Mouse (Mus musculus): ENCODE data around the gene Naaa.

Gene Naaa

DNA sequence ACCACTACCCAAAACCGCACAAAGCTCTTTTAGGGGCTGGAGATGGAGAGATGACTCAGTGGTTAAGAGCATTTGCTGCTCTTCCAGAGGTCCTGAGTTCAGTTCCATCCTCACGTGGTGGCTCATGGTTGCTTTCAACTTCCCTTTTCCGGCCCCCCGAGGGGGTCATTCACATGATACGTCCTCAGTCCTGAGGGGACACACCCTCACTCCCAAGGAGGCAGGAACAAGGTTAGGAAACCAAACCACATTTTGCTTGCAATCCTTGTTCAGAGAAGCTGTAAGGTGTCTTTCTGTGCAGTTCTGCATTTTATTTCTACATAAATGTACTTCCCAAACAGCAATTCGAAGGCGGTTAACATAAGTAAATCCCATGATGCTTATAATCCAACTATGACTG lies 7.5 kb downstream of the Naaa start:
- no peak for DNase-seq (ENCODE audit: extremely low read depth, insufficient read length, low spot score)

DNA sequence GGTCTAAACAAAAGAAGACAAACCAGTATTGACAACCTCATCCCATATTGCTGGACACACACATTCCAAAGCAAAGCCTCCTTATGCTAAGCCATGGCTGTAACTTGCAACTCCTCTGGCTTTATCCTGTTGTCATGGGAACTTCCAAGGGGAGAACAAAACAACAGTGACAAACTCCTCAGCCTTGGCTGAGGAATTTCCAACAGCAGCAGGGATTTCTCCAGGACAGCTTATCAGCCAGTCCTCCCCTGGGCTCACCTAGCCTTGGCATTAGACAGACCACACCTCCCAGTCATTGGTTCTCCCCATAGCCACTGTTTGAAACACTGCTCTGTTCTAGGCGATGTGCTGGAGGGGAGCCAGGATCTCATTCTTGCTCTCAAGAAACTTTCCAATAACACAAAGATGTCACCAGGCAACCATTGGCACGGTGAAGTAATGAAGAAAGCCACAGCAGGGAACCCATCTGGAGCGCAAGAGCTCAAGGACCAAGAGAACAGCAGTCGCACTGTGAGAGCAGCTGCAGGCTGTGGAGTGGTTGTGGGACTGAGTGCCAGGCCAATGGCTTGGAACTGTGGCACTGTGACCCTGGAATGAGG lies 14.1 kb downstream of the Naaa start:
- DNase-seq (ENCODE audit: extremely low read depth, insufficient read length, low spot score) = no peak

DNA sequence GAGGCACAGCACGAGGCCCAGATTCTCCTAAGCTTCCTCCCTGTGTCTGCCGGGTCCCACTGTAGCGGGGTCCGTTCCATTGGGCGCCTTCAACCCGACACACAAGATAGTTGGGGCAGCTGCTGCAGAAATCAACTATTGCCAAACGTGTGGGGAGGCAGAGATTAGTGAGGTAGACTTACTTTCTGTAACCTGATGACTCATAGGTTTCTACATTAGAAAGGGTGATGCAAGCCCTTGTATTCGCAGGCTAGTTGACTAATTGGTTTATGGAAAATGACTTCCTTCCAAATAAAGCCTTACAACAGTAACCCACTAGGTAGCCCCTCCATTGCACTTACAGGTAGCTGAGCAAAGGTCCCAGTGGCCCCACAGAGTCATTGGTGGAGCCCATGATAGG lies 15.3 kb downstream of the Naaa start:
- DNase-seq (ENCODE audit: extremely low read depth, insufficient read length, low spot score) = peak; percentile 27

DNA sequence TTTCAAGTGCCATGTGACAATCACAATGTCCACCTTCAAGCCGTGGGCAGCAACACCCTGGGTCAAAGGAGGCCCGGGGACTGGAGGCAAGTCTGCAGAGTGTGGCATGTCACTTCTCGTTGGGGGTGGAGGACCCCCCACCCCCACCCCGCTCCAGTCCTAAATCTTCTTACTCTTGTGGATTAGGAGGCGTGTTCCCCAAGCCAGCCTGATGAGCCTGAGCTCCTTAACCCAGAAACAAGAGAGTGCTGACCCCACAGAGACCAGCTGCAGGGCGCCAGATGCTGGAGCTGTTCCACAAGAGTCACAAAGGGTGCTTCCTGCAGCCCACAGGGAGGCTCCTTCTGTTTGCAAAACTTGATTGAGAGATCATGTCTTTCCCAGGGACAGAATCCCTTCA lies 21.8 kb downstream of the Naaa start, which contains the start of gene Ppef2:
Ppef2 (minus strand) TSS at position 61 of the 400 bp plus-strand sequence.
- DNase-seq (ENCODE audit: extremely low read depth, insufficient read length, low spot score) = no peak

DNA sequence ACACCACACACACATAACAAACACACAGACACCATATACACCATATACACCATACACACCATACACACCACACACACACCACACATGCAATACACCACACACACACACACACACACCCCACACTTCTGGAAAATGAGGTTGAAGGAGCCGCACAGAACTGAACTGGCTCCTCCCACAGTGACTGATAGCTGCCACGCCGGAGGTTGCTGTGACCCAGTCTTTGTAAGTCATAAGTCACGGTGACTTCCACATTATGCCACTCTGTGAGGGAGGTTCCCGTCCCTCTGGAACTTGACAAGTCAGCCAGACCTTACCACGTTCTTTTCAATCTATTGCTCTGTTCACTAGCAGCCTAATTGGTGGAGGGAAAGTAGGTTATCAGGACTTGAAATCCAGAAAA lies 23.5 kb downstream of the Naaa start:
- DNase-seq (ENCODE audit: extremely low read depth, insufficient read length, low spot score) = no peak

DNA sequence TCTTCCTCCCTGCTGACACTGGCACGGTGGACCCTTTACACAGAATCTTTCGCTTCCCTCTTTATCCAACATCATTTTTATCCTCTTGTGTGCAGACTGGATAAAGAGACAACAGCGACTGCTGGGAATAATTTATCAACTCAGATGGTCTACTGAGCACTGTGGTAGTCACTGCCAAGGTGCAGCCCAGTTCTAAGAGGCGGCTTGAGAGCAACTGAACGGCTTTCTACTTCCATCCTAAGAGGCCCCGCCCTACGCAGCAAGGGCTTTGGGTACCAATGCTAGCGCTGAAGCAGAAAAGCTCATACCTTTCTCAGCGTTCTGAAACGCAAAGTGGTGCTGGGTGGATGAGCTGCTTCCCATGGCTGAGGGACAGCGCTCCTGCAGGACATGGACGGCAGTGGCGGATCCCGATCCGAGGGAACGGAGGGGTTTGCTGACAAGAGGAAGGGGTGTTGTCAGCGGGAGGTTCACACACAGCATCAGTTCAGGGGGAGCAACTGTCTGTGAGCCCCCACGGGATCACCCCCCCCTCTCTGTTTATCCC lies 25.1 kb downstream of the Naaa start:
- no peak for DNase-seq (ENCODE audit: extremely low read depth, insufficient read length, low spot score)

DNA sequence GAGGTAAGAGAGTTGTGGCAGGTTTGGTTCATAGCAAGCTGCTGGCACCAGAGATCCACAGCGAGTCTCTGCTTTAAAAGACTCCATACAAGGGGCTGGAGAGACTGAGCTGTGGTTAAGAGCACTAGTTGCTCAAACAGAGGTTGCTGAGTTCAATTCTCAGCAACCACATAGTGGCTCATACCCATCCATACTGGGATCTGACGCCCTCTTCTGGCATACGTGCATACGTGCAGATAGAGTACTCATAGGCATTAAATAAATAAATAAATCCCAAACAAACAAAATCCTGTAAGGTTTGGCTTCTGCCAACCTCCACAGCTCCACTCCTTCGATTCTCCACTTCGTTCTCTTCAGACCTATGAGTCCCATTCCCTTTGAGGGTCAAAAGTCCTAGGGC lies 25.9 kb downstream of the Naaa start:
- DNase-seq (ENCODE audit: extremely low read depth, insufficient read length, low spot score) = no peak

DNA sequence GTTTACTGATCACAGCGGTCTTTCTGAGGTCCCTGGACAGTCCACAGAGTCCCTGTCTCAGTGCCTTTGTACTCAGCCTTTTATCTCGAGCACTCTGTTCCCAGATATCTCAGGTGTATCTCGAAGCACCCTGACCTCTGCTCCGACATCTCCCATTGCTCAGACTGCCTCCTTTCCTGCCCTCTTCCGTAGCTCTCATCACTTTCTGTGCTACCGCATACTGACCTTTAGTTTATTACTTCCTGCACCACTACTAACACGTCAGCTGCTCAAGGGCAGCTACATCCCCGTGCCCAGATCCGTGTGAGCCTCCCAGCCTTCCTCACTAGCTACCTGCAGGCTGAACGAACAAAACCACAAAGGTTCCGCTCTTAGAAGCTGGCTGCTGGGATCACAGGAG lies 29.4 kb downstream of the Naaa start:
- no peak for DNase-seq (ENCODE audit: extremely low read depth, insufficient read length, low spot score)

DNA sequence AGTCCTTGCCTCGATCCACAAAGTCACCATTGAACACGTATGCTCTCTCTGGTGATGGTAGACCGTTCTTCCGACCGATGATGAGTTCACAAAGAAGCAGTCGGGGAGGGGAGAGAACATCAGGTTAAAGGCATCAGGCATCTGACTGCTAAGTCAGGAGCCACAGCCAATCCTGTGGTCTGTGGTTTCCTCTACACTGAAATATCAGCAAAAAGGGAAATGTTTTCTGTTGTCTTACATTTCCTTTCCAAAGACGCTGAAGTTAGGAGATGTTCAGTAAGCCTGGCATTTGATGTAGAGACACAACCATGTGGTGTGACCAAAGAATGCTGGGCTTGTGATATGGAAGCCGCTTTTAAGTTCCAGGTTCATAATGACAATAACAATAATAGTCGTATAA lies 32.5 kb downstream of the Naaa start:
- no peak for DNase-seq (ENCODE audit: extremely low read depth, insufficient read length, low spot score)

DNA sequence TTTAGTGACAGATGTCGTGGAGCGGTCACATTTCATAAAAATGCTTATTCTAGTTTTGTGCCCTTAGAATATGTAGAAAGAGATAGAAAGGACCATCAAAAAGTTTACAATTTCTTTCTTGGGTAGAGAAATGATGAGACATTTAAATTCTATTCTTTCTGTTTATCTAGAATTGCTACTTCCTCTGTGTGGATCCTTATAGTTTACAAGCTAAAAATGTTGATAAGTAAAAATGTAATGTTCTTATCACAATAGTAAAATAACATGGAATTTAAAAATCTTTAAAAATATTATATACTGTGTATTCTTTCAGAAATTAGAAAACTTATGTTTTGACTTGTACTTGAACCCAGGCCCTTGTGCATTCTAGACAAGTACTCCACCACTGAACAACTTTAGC lies 33.1 kb downstream of the Naaa start:
- no peak for DNase-seq (ENCODE audit: extremely low read depth, insufficient read length, low spot score)

DNA sequence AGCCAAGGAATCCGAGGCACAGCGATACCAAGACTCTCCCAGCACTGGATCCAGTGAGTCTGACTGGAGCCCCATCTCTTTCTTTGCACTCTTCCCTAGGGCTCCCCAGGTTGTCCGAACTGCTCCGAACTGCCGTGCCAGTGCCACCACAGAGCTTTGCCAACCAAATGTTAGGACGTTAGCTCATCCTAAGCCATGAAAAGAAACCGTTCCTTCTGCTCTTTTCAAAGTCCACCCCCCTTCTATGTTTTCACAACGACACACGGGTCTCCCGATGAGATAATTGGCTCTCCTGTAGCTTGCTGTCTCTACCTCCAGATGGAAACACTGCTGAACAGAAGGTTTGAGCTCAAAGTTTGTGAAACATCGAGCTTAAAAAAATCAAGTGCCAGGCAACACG lies 37.2 kb downstream of the Naaa start:
- no peak for DNase-seq (ENCODE audit: extremely low read depth, insufficient read length, low spot score)

DNA sequence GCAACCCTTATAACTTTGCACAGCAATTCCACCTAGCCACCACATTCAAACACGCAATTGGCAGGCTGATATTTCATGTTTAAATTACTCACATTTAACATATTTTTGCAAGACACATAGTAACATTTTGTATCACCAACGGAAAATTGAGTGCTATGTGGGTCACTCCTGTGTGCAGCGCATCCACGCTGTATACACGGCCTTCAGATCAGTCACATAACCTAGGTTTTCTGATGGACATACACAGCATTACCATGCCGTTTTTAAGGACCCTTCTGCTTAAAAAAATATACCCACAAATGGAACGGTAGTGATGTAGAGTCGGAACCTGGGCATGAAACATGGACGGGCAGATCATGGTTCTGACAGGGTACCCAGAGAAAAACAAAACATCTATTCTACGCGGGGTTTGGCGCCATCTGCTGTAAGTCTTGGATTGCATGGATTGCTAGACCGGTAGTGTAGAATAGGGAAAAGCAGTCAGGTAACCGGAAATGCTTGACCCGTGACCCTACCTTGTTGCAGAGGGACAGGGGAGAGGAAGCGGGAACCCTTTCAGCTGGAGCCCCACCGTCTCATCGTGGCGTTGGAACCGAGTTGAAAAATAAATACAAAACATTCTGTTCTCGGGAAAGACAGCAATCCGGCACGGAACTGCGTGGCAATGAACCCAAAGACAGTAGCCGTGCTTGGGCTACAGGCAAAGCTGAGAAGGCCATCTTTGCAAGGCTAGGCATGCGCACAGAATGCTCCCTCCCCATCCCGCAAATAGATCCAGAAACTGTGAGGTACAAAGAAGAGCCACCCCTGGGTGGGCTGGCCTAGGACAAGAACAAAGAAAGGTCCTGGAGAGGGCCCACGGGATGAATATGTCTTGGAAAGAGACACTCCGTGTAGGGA lies 38.4 kb downstream of the Naaa start:
- peak; percentile 26 for DNase-seq (ENCODE audit: extremely low read depth, insufficient read length, low spot score)

DNA sequence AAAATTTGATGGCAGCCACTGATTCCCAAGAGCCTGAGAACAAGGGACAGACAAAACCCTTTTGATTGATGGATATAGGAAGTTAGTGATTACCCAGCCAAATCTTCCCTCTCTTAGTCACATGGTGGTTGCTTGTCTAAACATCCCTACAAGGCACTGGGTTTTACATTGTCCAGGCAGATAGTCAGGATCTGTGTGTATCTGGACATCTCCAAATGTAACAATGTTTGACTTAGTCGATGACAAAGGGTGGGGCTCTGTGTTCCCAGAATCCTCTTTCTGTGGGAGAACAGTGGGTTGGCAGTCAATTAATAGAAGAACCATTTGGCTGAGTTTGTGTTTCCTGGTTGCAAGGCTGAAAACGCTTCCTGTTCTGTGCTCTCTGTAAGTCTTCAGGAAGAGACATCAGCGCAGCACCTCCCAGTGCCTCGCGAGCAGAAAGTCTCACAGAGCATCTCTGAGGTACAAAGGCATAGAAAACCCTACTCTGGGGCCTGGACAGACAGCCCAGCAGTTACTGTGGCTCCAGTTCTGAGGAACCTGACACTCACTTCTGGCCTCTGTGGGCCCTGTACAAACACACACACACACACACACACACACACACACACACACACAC lies 42.9 kb downstream of the Naaa start:
- DNase-seq (ENCODE audit: extremely low read depth, insufficient read length, low spot score) = no peak

DNA sequence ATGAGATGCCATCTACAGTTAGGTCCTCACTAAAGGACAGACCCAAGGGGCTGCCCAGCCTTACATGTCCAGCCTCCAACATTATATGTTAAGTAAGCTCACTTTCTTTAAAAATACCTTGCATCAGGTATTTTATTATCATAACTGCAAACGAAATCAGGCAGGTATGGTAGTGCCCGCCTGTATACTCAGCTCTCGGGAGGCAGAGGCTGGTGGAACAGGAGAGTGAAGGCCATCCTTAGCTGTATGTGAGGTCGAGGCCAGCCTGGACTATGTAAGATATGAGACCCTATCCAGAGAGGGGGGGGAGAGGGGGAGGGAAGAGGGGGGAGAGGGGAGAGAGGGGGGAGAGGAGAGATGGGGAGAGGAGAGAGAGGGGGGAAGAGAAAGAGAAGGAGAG lies 44.6 kb downstream of the Naaa start:
- DNase-seq (ENCODE audit: extremely low read depth, insufficient read length, low spot score) = no peak

DNA sequence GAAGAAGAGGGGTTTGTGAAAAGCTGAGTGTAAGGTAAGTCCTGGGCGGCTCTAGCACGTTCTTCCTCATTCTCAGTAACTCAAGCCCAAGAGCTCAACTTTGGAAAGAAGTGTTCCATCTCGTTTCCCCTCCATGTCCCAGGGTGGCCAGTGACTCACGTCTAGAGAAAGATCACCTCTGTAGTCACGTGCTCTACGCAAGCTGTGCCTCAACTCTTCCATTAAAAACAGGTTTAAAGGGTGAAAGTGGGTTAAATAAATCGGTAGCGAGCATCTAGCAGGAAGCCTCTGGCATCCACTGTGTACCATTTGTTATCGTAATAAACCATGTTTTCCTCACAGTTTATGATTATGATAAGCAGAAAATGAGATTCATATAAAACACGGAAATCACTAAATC lies 46.1 kb downstream of the Naaa start:
- no peak for DNase-seq (ENCODE audit: extremely low read depth, insufficient read length, low spot score)

DNA sequence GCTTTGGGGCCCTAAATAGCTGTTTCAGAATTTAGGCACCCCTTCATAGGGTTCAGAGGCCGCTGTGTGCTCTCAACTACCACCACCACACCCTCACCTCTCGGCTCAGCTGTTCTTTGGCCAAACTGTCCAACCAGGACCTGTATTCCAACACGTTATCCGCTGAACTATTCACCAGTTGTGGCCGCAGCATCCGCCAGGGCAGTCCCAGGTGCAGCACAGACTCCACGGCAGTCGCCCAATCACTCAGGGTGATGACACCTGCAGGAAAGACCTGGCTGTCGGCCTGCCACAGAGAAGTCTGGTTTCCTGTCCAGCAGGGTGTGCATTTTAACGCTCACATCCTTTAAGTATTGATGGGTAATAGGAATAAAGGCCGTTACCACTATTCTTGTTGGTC lies 47.7 kb downstream of the Naaa start:
- no peak for DNase-seq (ENCODE audit: extremely low read depth, insufficient read length, low spot score)

DNA sequence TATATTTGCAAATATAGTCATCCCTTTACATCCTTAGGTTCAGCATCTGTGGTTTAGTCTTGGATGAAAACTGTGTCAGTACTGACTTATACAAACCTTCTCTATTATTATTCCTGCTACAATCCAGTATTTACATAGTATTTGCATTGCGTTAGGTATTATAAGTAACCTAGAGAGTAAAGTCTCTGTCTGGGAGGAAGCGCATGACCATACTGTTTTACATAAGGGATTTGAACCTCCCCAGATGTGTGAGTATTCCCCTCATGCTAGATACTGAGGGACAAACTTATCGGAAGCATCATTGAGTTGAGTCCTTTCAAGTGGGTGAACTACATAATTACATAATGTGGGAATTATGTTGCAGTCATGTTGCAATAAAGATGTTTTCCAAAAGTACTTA lies 48.5 kb downstream of the Naaa start:
- no peak for DNase-seq (ENCODE audit: extremely low read depth, insufficient read length, low spot score)

DNA sequence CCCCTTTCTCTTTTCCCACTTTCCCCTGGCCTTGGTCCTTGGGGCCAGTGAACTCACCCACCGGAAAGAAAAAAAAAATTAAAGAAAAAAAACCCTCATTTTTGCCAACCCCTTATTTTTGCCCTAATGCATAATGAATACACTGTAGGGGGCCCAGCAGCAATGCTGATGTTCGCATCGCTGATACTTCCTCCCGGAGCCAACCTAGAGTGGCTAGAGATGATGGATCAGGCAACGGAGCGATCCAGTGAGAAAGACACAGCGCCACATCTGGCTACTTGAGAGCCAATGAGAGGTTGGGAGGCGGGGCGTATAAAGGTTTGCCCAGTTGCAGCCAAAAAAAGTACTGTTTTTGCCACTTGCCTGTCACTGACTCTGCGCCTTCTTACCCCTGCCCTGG lies 49.2 kb downstream of the Naaa start:
- DNase-seq (ENCODE audit: extremely low read depth, insufficient read length, low spot score) = no peak

DNA sequence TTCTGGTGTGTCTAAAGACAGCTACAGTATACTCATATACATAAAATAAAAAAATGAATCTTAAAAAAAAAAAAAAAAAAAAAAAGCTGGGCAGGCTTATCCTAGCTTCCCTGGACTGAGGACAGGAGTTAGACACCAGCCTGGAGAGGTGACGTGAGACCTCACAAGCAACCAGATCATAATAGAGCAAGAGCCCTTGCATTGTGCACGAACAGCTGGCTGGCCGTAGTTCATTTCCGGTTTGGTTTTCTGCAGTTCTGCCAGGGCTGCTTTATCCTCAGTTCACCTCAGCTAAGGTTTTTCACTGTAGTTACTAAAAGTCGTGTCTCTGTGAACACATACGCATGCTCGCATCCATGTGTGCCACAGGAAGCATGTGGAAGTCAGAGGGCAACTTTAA lies 50.2 kb downstream of the Naaa start:
- no peak for DNase-seq (ENCODE audit: extremely low read depth, insufficient read length, low spot score)

DNA sequence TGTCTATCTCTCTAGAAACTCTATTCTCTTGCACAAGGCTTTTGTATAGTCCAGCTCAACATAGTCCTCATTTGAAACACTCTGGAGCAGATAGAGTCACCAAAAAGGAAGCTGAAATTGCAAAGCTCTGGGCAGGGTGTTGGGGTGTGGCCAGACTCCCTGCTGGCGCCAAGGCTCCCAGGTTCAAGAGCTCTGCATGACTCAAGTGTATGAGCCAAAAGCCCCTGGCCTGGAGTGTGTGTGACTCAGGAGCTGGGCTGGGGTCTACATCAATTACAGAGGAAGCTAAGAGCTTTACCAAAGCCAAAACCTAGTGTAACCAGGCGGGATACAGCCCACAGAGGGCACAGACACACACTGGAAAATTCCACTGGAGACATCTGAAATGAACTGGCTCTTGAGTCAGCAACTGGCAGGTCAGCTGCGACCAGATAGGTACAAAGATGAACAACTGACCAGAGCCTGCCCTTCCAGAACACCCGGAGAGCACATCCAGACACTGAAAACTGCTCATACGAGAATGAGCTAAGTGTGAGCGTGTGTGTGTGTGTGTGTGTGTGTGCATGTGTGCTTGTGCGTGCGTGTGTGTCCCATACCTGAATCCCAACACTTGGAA lies 57.6 kb downstream of the Naaa start:
- peak; percentile 71 for DNase-seq (ENCODE audit: extremely low read depth, insufficient read length, low spot score)

DNA sequence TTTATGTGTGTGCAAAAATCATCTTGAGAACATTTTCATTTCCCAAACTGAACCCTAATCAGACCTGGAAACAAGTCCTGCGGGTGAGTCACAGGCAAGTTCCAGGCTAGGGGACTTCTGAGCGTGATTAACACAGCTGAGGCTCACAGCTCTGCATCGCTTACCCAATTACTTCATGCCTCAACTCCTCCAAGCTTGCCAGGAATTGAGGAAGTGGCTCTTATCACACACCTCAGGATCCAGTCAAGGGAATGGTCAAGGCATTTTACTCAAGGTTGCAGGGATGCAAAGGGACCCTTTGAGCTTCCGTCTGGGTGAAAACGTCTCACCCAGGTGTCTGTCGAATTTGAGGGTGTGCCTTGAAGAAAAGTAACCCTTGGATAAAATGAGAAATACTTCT lies 58.1 kb downstream of the Naaa start:
- peak; percentile 53 for DNase-seq (ENCODE audit: extremely low read depth, insufficient read length, low spot score)

Data from 3134 (cell line).